Mouse (Mus musculus): ENCODE results near the gene Mapk3.

Gene Mapk3

DNA sequence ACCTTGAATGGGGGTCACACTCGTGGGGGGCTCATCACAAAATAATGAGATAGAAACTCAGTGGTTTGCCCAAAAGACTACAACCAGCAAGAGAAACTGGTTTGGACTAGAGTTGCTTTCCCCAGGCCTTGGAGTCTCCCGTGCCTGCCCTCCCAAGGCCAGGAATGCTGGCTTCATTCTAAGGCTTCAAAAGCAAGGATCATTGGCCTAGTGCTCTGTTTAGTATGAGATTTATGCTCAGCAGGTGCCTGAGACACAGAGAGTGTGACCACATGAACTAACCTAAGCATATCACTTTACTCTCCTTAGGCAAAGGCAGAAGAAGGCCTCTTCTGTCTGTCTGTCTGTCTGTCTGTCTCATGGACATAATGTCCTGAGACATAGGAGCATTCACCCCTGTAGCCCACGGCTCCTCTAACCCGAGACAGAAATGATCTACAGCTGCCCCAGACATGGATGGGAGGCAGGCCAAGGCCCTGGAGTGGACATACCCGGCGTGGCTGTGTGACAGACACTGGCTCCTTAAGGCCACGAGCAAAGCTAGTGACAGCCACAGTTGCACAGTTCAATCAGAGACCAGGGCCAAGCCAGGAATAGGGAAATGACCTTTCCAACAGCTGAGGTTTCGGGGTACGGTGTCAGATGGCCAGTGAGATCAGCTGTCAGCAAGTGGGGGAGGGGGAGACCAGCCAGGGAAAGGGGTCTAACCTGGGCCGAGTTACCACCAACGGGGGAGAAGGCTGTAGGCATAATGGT, 42.9 kb downstream of the Mapk3 start:
- no peak for DNase-seq (ENCODE audit: low spot score in 2 of 2)

DNA sequence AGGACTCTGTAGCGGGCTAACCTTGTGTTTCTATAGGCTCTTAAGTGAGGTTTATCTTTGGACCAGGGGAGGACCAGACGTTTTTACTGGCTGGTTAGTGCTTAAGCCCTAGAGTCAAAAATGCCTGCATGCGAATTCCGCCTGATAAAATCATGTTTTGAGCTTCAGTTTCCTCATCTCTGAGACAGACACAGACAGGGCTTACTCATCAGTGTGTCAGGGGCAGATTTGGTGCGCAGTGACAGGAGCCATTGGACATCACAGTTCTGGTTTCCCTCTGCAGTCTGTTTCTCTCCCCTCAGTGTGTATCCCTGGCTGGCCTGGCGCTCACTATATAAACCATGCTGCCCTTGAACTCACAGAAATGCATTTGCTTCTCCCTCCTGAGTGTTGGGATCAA, 43.8 kb downstream of the Mapk3 start:
- no peak for DNase-seq (ENCODE audit: low spot score in 2 of 2)

DNA sequence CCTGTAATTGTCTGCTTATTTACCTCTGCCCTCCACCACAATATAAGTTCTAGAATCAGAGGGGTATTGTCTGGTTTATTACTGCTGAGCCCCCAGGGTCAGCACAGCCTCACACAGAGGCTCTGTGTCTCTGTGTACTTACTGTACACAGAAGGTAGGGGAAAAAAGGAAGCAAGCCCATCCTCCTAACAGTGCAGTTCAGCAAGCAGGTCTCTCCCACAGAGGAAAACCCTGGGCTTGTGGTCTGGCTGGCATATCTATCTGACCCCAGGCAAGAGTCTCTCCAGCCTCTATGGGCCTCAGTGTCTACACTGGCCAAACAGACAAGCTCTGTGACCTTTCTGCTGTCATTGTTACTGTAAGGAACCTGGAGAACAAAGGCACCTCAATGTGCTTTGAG, 44.4 kb downstream of the Mapk3 start:
- DNase-seq (ENCODE audit: low spot score in 2 of 2): no peak

DNA sequence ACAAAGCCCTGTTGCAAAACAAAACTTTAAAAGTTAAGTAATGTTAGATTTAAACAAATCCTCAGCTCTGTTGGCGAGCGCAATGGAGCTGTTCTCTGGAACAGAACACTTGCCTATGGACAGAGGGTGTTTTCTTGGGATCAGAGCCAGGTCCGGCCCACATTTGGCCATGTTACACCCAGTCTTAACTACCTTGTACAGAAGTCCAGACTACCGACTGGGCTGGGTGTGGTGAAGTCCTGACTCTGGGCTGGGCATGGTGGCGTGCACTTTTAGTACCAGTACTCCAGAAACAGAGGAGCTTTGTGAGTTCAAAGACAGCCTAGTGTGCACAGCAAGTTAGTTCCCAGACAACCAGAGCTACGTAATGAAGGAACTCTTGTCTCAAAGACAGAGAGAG, 47.6 kb downstream of the Mapk3 start:
- DNase-seq (ENCODE audit: low spot score in 2 of 2): no peak

DNA sequence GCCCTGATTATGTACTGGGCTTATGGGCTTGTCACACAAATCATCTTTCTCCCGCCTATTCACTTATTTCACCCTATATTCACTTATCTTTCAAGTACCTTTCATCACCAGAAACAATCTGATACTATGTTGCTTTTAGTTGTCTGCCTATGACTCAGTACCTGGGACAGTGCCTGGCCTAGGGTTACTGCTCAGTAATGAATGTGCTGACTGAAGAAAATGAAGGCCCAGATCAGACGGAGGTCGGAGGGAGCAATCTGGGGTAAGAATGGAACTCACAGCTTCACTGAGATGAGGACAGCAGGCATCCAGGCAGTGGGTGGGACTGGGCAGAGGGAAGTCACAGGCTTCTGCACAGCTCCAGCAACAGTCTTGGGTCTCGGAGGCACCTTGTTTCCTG, 48.0 kb downstream of the Mapk3 start:
- DNase-seq (ENCODE audit: low spot score in 2 of 2): no peak

DNA sequence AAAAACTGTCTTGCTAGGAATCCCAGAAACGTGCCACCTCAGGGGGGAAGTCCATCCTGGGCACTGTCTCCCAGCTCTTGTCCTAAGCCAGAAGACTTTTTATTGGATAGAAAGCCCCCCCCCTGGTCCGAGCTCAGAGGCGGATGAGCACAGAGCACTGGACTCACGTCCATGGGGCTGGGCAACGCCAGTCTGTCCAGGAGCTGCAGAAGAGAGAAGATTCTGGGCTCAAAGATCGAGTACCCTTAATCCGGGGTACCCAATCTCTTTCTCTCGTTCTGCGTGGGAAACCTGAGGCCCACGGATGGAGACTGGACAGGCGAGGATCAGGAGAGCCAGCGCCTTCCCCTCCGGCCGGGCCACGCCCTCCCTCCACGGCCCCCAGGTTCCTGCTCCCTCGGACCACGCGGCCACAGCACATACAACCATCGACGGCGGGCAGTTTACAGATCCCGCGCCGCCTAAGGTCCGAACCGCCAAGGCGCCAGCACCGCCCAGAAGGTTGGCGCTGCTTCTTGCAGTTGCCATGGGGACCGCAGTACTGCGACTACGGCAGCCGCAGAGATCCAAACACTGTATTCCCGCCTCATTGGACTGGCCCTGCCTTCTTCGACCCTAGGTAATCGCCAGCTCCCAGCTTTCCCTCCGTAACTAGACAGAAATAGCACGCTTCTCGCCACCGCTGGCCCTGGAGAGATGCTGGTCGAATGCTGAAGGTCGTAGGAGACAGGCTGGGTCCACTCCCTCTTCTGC, 49.5 kb downstream of the Mapk3 start:
- peak; percentile 91 to 93 for DNase-seq (ENCODE audit: low spot score in 2 of 2)

DNA sequence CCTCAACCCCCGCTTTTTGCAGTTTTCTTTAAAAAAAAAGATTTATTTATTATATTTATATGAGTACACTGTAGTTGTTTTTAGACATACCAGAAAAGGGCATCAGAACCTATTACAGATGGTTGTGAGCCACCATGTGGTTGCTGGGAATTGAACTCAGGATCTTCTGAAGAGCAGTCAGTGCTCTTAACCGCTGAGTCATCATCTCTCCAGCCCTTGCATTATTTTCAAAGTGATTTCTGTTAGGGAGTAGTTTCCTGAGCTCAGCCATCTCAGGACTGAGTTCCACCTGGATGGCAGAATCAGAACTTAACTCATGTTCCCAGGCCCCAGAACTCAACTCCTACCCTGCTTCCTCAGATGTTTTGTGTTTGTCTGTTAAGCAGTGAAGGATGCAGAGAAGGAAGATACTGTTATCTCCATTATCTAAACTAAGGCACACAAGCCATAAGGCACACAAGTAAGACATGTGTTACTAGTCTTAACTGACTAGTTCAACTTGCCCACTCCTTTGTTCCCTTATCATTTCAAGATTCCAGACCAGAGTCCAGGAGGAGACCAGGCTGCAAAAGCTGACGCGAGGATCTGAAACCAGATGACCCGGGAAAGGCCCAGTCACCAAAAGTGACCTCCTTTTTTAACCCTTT, 50.4 kb downstream of the Mapk3 start:
- no peak for DNase-seq (ENCODE audit: low spot score in 2 of 2)

All from heart, adult 9 months (tissue).